In the genomic region with DNA sequence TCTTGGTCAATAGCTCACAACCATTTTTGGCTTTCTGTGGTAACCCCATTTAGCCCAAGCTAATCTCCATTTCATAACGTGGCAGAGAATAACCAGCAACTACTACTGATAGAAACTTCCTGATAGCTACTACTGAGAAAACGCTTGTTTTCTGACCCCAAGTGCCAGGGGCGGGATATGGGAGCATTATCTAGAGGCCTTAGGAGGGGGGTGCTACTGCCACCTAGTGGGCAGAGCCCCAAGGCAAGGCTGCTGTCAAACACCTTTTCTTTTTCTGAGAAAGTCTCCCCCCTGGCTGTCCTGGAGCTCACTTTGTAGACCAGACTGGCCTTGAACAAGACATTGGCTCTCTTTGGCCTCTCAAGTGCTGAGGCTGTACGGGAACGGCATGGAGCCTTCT, we compare ENCODE assay signal across 8 mouse cellular contexts. TPM values are rescaled to one million over a fixed set of nuclear protein-coding genes. Genes with fewer than 3 reads are reported as not detected.
DNase-seq lines count a peak whose midpoint lies in the region; ATAC-seq lines count a peak whose summit lies in the region.

No protein-coding gene starts in this region.

- peaks cover 37% of the 10 kb centered on the region for H3K36me3 ChIP-seq in hindbrain, embryonic 12.5 days
- H3K36me3 ChIP-seq in macrophage (ENCODE audit: inconsistent target) = peaks cover 39% of the 10 kb centered on the region

- H3K4me3 ChIP-seq in hindbrain, embryonic 12.5 days = peak overlapping the region; percentile 86
- H3K4me3 ChIP-seq in macrophage (ENCODE audit: inconsistent target) = peak overlapping the region; percentile 93

- peak overlapping the region; percentile 82 for H3K4me2 ChIP-seq in hindbrain, embryonic 12.5 days (replicated peaks)

- H3K9me3 ChIP-seq in hindbrain, embryonic 12.5 days (replicated peaks) = no peaks in the 10 kb centered on the region

- no peak overlapping the region for H3K27ac ChIP-seq in hindbrain, embryonic 12.5 days
- no peak overlapping the region for H3K27ac ChIP-seq in macrophage

- H3K27me3 ChIP-seq in hindbrain, embryonic 12.5 days = no peaks in the 10 kb centered on the region

- DNase-seq in Muller cell, postnatal 12 days (ENCODE audit: inconsistent ontology term) = peak; percentile 81
- DNase-seq in cerebellum, adult 9-11 months = peak; percentile 75
- peak; percentile 34 to 87 for DNase-seq in frontal cortex, adult 2 months (ENCODE audit: extremely low spot score in 1 of 2, low spot score in 1 of 2)
- peak; percentile 74 to 77 for DNase-seq in left cerebral cortex, adult 18-20 months (ENCODE audit: low spot score in 2 of 2)
- DNase-seq in retina, postnatal 7 days (ENCODE audit: low read depth, low spot score) = peak; percentile 65
- DNase-seq in urinary bladder, adult 2 months (ENCODE audit: low spot score) = peak; percentile 58

- ATAC-seq in hindbrain, embryonic 12.5 days (ENCODE audit: low FRiP score) = 0 out of 2 replicates have a peak, but pooled peaks have one; percentile 41

- peaks cover 20% of the 10 kb centered on the region for H3K4me1 ChIP-seq in hindbrain, embryonic 12.5 days

- WGBS in hindbrain, embryonic 12.5 days = 7% methylated on average over 5 of the region's 5 CpGs
- WGBS in macrophage (ENCODE audit: missing documents) = 2% methylated on average over 5 of the region's 5 CpGs

- H3K9ac ChIP-seq in hindbrain, embryonic 12.5 days = 0 out of 2 replicates have a peak overlapping the region, but pooled peaks have one; percentile 8

- H3K79me2 ChIP-seq in macrophage (ENCODE audit: inconsistent target) = peaks cover 60% of the 10 kb centered on the region

RNA-seq across cellular contexts. Expression of a gene that starts 1.2 kb away (rescaled TPM):
- polyA plus RNA-seq in frontal cortex, adult 2 months (2012; rRNA removed) = 2,228 and 3,541 TPM in 2 replicates
- polyA plus RNA-seq in hindbrain, embryonic 12.5 days (2016; fragmentation: Nextera tagmentation; extraction: Ambion mirVana) = 728 and 823 TPM in 2 replicates
- 100 to 1,000 TPM; 721 to 781 TPM for total RNA-seq in left cerebral cortex, adult 18-20 months (2021)
- total RNA-seq in macrophage (2018; cell fraction: chromatin; rRNA removed) = 10 to 100 TPM in 12 of 26 experiments, 1 to 10 TPM in 14; 2.3 to 61.5 (median 9.3) TPM
- 100 to 1,000 TPM; 320 to 461 (median 422) TPM for total RNA-seq in macrophage (2018; cell fraction: cytosol; rRNA removed)
- total RNA-seq in macrophage (2018; cell fraction: nucleus; rRNA removed) = 100 to 1,000 TPM in 8 of 26 experiments, 10 to 100 TPM in 18; 21.2 to 148 (median 83.3) TPM
- polyA plus RNA-seq in macrophage (2018) = 268 to 413 TPM (median 344 TPM) in 3 replicates
- 940 and 1,078 TPM in 2 replicates for polyA plus RNA-seq in urinary bladder, adult 2 months (2012; rRNA removed)

RNA-seq across cellular contexts. Expression of a gene that starts 6.5 kb away (rescaled TPM):
- polyA plus RNA-seq in frontal cortex, adult 2 months (2012; rRNA removed) = 22.2 and 24.1 TPM in 2 replicates
- polyA plus RNA-seq in hindbrain, embryonic 12.5 days (2016; fragmentation: Nextera tagmentation; extraction: Ambion mirVana) = 49.5 and 54.5 TPM in 2 replicates
- total RNA-seq in left cerebral cortex, adult 18-20 months (2021) = 10 to 100 TPM; 26.4 to 27.9 TPM
- 10 to 100 TPM in 2 of 26 experiments, 1 to 10 TPM in 22, under 1 TPM in 1, not detected in 1; 0.80 to 12.2 (median 4.4) TPM for total RNA-seq in macrophage (2018; cell fraction: chromatin; rRNA removed)
- 10 to 100 TPM; 33.8 to 72.6 (median 54.0) TPM for total RNA-seq in macrophage (2018; cell fraction: cytosol; rRNA removed)
- total RNA-seq in macrophage (2018; cell fraction: nucleus; rRNA removed) = 10 to 100 TPM in 19 of 26 experiments, 1 to 10 TPM in 7; 6.3 to 29.4 (median 14.3) TPM
- polyA plus RNA-seq in macrophage (2018) = 36.6 to 91.2 TPM (median 78.9 TPM) in 3 replicates
- polyA plus RNA-seq in urinary bladder, adult 2 months (2012; rRNA removed) = 47.5 and 63.9 TPM in 2 replicates

RNA-seq across cellular contexts. Expression of a gene that starts 6.6 kb away (rescaled TPM):
- 32.8 and 33.0 TPM in 2 replicates for polyA plus RNA-seq in frontal cortex, adult 2 months (2012; rRNA removed)
- 31.6 and 38.6 TPM in 2 replicates for polyA plus RNA-seq in hindbrain, embryonic 12.5 days (2016; fragmentation: Nextera tagmentation; extraction: Ambion mirVana)
- 10 to 100 TPM; 18.4 to 20.5 TPM for total RNA-seq in left cerebral cortex, adult 18-20 months (2021)
- 1 to 10 TPM in 13 of 26 experiments, under 1 TPM in 6, not detected in 7; 0.46 to 6.4 (median 2.2) TPM for total RNA-seq in macrophage (2018; cell fraction: chromatin; rRNA removed)
- 10 to 100 TPM in 25 of 26 experiments, 1 to 10 TPM in 1; 9.5 to 27.5 (median 22.3) TPM for total RNA-seq in macrophage (2018; cell fraction: cytosol; rRNA removed)
- 10 to 100 TPM in 6 of 26 experiments, 1 to 10 TPM in 20; 1.7 to 15.0 (median 5.0) TPM for total RNA-seq in macrophage (2018; cell fraction: nucleus; rRNA removed)
- 23.7 to 43.8 TPM (median 24.3 TPM) in 3 replicates for polyA plus RNA-seq in macrophage (2018)
- polyA plus RNA-seq in urinary bladder, adult 2 months (2012; rRNA removed) = 13.6 and 18.0 TPM in 2 replicates

RNA-seq across cellular contexts. Expression of a gene that starts 20.6 kb away (rescaled TPM):
- 67.9 and 79.2 TPM in 2 replicates for polyA plus RNA-seq in frontal cortex, adult 2 months (2012; rRNA removed)
- polyA plus RNA-seq in hindbrain, embryonic 12.5 days (2016; fragmentation: Nextera tagmentation; extraction: Ambion mirVana) = 306 and 309 TPM in 2 replicates
- 10 to 100 TPM; 62.9 to 72.1 TPM for total RNA-seq in left cerebral cortex, adult 18-20 months (2021)
- 10 to 100 TPM in 25 of 26 experiments, 1 to 10 TPM in 1; 9.4 to 77.6 (median 32.7) TPM for total RNA-seq in macrophage (2018; cell fraction: chromatin; rRNA removed)
- total RNA-seq in macrophage (2018; cell fraction: cytosol; rRNA removed) = 100 to 1,000 TPM in 1 of 26 experiments, 10 to 100 TPM in 25; 50.7 to 100 (median 79.4) TPM
- total RNA-seq in macrophage (2018; cell fraction: nucleus; rRNA removed) = 10 to 100 TPM; 24.0 to 91.0 (median 47.1) TPM
- 61.4 to 98.7 TPM (median 76.4 TPM) in 3 replicates for polyA plus RNA-seq in macrophage (2018)
- polyA plus RNA-seq in urinary bladder, adult 2 months (2012; rRNA removed) = 56.7 and 60.4 TPM in 2 replicates

RNA-seq across cellular contexts. Expression of a gene that starts 46.8 kb away (rescaled TPM):
- 637 and 750 TPM in 2 replicates for polyA plus RNA-seq in frontal cortex, adult 2 months (2012; rRNA removed)
- polyA plus RNA-seq in hindbrain, embryonic 12.5 days (2016; fragmentation: Nextera tagmentation; extraction: Ambion mirVana) = 1,295 and 1,383 TPM in 2 replicates
- total RNA-seq in left cerebral cortex, adult 18-20 months (2021) = 100 to 1,000 TPM; 631 to 705 TPM
- 10 to 100 TPM in 21 of 26 experiments, 1 to 10 TPM in 5; 5.0 to 57.2 (median 19.0) TPM for total RNA-seq in macrophage (2018; cell fraction: chromatin; rRNA removed)
- total RNA-seq in macrophage (2018; cell fraction: cytosol; rRNA removed) = 100 to 1,000 TPM; 140 to 323 (median 245) TPM
- 100 to 1,000 TPM in 3 of 26 experiments, 10 to 100 TPM in 23; 19.5 to 129 (median 67.6) TPM for total RNA-seq in macrophage (2018; cell fraction: nucleus; rRNA removed)
- 156 to 244 TPM (median 202 TPM) in 3 replicates for polyA plus RNA-seq in macrophage (2018)
- polyA plus RNA-seq in urinary bladder, adult 2 months (2012; rRNA removed) = 565 and 747 TPM in 2 replicates
